In the genomic region with DNA sequence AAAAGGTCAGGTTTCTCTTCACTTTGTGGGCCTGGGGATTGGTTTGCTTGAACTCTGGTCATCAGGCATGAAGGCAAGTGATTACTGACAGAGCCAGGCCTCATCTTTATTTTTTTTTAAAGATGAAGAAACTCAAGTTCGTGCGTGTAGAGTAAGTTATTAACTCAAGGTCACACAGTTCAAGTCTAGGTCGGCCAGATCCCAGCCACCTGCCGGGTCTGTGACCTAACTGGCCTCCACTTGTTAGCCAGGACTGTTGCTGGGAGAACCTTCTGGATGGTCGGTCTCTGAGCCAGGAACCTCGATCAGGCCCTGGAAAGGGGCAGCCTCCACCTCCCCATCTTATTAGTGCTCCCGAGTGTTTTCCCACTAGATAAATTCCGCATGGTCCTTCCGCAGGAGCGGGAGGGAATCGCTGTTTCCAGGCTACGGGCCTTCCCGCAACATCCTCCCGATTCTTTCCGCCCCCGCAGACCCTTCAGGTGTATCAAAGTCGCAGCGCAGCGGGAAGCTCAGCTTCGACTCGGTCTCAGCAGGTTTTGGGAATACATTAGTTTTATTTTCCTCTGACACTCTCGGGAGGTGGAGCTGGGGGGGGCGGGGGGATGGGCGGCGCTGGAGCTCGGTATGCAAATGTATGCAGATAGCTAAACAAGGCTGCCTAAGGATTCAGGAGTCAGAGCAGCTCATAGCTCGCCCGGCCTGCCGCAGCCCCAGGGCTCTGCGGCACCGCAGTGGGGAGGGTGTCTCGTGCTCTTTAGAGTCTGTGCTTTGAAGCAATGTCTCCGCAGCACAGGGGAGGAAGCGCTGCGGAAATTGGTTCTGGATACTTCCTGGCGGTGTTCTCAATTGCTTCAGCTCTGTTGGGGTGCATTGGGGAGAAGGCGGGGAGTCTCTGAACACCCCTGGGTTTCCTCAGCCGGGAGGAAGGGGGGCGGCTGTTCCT, we compare ENCODE assay signal across 8 mouse cellular contexts. TPM values are rescaled to one million over a fixed set of nuclear protein-coding genes. Genes with fewer than 3 reads are reported as not detected.
A peak's percentile ranks its signal among the peaks of the same experiment; 100 is the strongest.
DNase-seq lines count a peak whose midpoint lies in the region; ATAC-seq and TF ChIP-seq lines count a peak whose summit lies in the region.

No protein-coding gene starts in this region.

- DNase-seq in heart, adult 18-20 months: peak; percentile 43 to 44
- DNase-seq in heart, adult 9 months (ENCODE audit: low spot score in 2 of 2): no peak
- DNase-seq in cerebellum, adult 18-20 months: peak; percentile 72 to 81
- DNase-seq in frontal cortex, adult 2 months (ENCODE audit: extremely low spot score in 1 of 2, low spot score in 1 of 2): peak; percentile 22 to 75
- peak; percentile 58 for DNase-seq in kidney, adult 18-20 months
- DNase-seq in limb, embryonic 14.5 days (ENCODE audit: low spot score): peak; percentile 52
- DNase-seq in thymus, postnatal 4 days: peak; percentile 74

- ATAC-seq in limb, embryonic 14.5 days (ENCODE audit: low FRiP score, low read depth): no peak
- ATAC-seq in midbrain, embryonic 16.5 days: peak; percentile 94

- H3K9me3 ChIP-seq in limb, embryonic 14.5 days (ENCODE audit: control insufficient read depth, low read length): no peaks in the 10 kb centered on the region
- H3K9me3 ChIP-seq in midbrain, embryonic 16.5 days (replicated peaks; ENCODE audit: control insufficient read depth, low read length, poor library complexity, severe bottlenecking): no peaks in the 10 kb centered on the region

- under 1% methylated on average over 39 of the region's 39 CpGs for WGBS in limb, embryonic 14.5 days
- 3% methylated on average over 39 of the region's 39 CpGs for WGBS in midbrain, embryonic 16.5 days

- peak overlapping the region; percentile 57 for H3K4me2 ChIP-seq in limb, embryonic 14.5 days (replicated peaks; ENCODE audit: low read depth, low read length, severe bottlenecking)
- H3K4me2 ChIP-seq in midbrain, embryonic 16.5 days (ENCODE audit: low read length): peak overlapping the region; percentile 68

- peak overlapping the region; percentile 34; the same call in 1 of the 2 replicates for H3K9ac ChIP-seq in limb, embryonic 14.5 days (ENCODE audit: low read depth, low read length, severe bottlenecking)
- peak overlapping the region; percentile 37 for H3K9ac ChIP-seq in midbrain, embryonic 16.5 days (ENCODE audit: low read depth, low read length)

- no peak overlapping the region for H3K27ac ChIP-seq in limb, embryonic 14.5 days (replicated peaks; ENCODE audit: low read depth, low read length)
- peak overlapping the region; percentile 69 for H3K27ac ChIP-seq in midbrain, embryonic 16.5 days (ENCODE audit: low read length)

- peak overlapping the region; percentile 34 for H3K4me3 ChIP-seq in limb, embryonic 14.5 days (replicated peaks; ENCODE audit: low read length)
- H3K4me3 ChIP-seq in midbrain, embryonic 16.5 days (ENCODE audit: low read depth, low read length): peak overlapping the region; percentile 37

- H3K27me3 ChIP-seq in limb, embryonic 14.5 days (ENCODE audit: control insufficient read depth, insufficient read depth, low read length): peaks cover 17% of the 10 kb centered on the region
- no peaks in the 10 kb centered on the region; the same call in 1 of the 2 replicates for H3K27me3 ChIP-seq in midbrain, embryonic 16.5 days (ENCODE audit: control insufficient read depth, insufficient read depth, low read depth, low read length)

- peaks cover 19% of the 10 kb centered on the region for H3K4me1 ChIP-seq in limb, embryonic 14.5 days (ENCODE audit: control insufficient read depth, insufficient read depth, low read length)
- peaks cover 17% of the 10 kb centered on the region for H3K4me1 ChIP-seq in midbrain, embryonic 16.5 days (ENCODE audit: control insufficient read depth, insufficient read depth, low read length)

- no peaks in the 10 kb centered on the region for H3K36me3 ChIP-seq in limb, embryonic 14.5 days (ENCODE audit: control insufficient read depth, insufficient read depth, low read length)
- H3K36me3 ChIP-seq in midbrain, embryonic 16.5 days (ENCODE audit: control insufficient read depth, insufficient read depth, low read length): no peaks in the 10 kb centered on the region

- no peak for TF ChIP-seq POLR2A in limb, embryonic 14.5 days (IDR thresholded peaks at IDR 0.05; ENCODE audit: borderline replicate concordance, extremely low read depth, insufficient read depth, insufficient read length)

RNA-seq across cellular contexts. Expression of gene Mmp9, which starts 2.2 kb away (rescaled TPM):
- total RNA-seq in heart, adult 18-20 months (2021): 1 to 10 TPM; 1.3 to 1.6 TPM
- polyA plus RNA-seq in frontal cortex, adult 2 months (2012; rRNA removed): 1.2 and 1.3 TPM in 2 replicates
- 16.7 and 20.3 TPM in 2 replicates for polyA plus RNA-seq in limb, embryonic 14.5 days (2012; rRNA removed)
- polyA plus RNA-seq in limb, embryonic 14.5 days (2014; fragmentation: Nextera tagmentation; extraction: Ambion mirVana): 13.6 and 19.1 TPM in 2 replicates
- 26.7 and 28.0 TPM in 2 replicates for polyA plus RNA-seq in midbrain, embryonic 16.5 days (2015; fragmentation: Nextera tagmentation; extraction: Ambion mirVana)

RNA-seq across cellular contexts. Expression of gene Slc12a5, which starts 22.2 kb away (rescaled TPM):
- 1 to 10 TPM; 2.0 to 2.3 TPM for total RNA-seq in heart, adult 18-20 months (2021)
- 345 and 356 TPM in 2 replicates for polyA plus RNA-seq in frontal cortex, adult 2 months (2012; rRNA removed)
- 6.9 and 7.0 TPM in 2 replicates for polyA plus RNA-seq in limb, embryonic 14.5 days (2012; rRNA removed)
- polyA plus RNA-seq in limb, embryonic 14.5 days (2014; fragmentation: Nextera tagmentation; extraction: Ambion mirVana): 0.72 and 0.88 TPM in 2 replicates
- polyA plus RNA-seq in midbrain, embryonic 16.5 days (2015; fragmentation: Nextera tagmentation; extraction: Ambion mirVana): 52.8 and 57.7 TPM in 2 replicates

RNA-seq across cellular contexts. Expression of gene Zfp335, which starts 26.9 kb away (rescaled TPM):
- total RNA-seq in heart, adult 18-20 months (2021): 1 to 10 TPM; 6.8 to 7.7 TPM
- 31.6 and 34.6 TPM in 2 replicates for polyA plus RNA-seq in frontal cortex, adult 2 months (2012; rRNA removed)
- 37.9 and 48.9 TPM in 2 replicates for polyA plus RNA-seq in limb, embryonic 14.5 days (2012; rRNA removed)
- polyA plus RNA-seq in limb, embryonic 14.5 days (2014; fragmentation: Nextera tagmentation; extraction: Ambion mirVana): 13.7 and 17.7 TPM in 2 replicates
- polyA plus RNA-seq in midbrain, embryonic 16.5 days (2015; fragmentation: Nextera tagmentation; extraction: Ambion mirVana): 16.2 and 16.9 TPM in 2 replicates

RNA-seq across cellular contexts. Expression of gene Pcif1, which starts 59.3 kb away (rescaled TPM):
- 10 to 100 TPM; 27.3 to 30.5 TPM for total RNA-seq in heart, adult 18-20 months (2021)
- 47.4 and 47.7 TPM in 2 replicates for polyA plus RNA-seq in frontal cortex, adult 2 months (2012; rRNA removed)
- 40.5 and 48.6 TPM in 2 replicates for polyA plus RNA-seq in limb, embryonic 14.5 days (2012; rRNA removed)
- 66.4 and 73.0 TPM in 2 replicates for polyA plus RNA-seq in limb, embryonic 14.5 days (2014; fragmentation: Nextera tagmentation; extraction: Ambion mirVana)
- 78.9 and 85.6 TPM in 2 replicates for polyA plus RNA-seq in midbrain, embryonic 16.5 days (2015; fragmentation: Nextera tagmentation; extraction: Ambion mirVana)

Comparison
In these comparisons a context has a peak if more than half of its experiments do, and no peak if none do; other contexts are left out.
1. DNase-seq: peak in heart, adult 18-20 months (2 of 2), cerebellum, adult 18-20 months (2 of 2), frontal cortex, adult 2 months (2 of 2), kidney, adult 18-20 months (single experiment), limb, embryonic 14.5 days (single experiment) and thymus, postnatal 4 days (single experiment); none in heart, adult 9 months (0 of 2).